Mouse (Mus musculus) layer of hippocampus, postnatal 36 days (tissue): ENCODE measurements at regions not wholly inside any gene's neighbourhood (a gene's known extent, or its start where the extent isn't known, plus 50 kb on each side); places are given as distances from the start of the nearest gene placed in this dataset.

ENCODE experiments used
- DNase-seq, 2 experiments: peaks; one replicate each; pipeline ENCODE4 v3.0.0; 2022

DNA sequence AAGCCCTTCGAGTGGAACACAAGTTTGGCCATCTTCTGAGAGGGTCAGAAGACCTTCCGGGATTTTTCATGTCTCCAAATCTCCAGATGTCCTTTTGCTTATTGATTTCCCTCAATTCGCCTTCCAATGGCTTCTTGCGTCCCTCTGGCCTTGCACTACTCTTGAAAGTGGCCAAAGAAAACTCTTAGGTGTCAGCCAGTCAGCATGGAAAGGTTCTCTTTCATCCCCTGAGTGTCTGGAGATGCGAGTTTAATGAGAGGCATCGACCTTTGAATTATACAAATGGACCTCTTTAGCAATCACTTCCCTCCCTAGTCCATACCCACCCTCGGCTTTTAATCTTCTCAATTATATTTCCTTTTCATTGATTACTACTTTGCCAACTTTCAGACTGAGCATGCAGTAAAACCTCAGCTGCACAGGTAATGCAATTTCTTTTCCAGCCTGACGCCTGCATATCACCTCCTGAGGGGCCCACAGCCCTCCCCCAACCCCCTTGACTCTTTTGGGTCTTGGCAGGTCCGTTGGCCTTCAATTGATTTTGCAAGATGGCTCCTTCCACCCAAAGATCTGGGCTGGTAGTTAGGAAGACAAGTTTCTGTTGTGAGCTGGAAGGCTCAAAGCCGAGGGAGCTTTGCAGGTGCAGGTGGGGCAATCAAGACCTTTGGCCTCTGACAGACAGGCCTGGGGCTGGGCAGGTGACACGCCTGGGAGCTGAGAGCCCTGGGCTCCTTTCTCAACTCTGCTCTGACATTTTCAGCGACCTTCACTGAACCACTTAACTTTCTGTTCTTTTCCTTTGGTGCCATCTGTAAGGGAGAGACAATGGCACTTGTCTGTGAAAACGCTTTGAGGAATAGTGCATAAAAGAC lies 461.8 kb downstream of the Ccdc171 start:
- DNase-seq: no peak

- no peak for DNase-seq
Measured at GRCm38 (mm10) chr4:83987846-83988245, 462.5 kb downstream of the Ccdc171 start.

GRCm38 (mm10) chr4:83988314-83988713 lies 463.0 kb downstream of the Ccdc171 start:
- DNase-seq: no peak

DNA sequence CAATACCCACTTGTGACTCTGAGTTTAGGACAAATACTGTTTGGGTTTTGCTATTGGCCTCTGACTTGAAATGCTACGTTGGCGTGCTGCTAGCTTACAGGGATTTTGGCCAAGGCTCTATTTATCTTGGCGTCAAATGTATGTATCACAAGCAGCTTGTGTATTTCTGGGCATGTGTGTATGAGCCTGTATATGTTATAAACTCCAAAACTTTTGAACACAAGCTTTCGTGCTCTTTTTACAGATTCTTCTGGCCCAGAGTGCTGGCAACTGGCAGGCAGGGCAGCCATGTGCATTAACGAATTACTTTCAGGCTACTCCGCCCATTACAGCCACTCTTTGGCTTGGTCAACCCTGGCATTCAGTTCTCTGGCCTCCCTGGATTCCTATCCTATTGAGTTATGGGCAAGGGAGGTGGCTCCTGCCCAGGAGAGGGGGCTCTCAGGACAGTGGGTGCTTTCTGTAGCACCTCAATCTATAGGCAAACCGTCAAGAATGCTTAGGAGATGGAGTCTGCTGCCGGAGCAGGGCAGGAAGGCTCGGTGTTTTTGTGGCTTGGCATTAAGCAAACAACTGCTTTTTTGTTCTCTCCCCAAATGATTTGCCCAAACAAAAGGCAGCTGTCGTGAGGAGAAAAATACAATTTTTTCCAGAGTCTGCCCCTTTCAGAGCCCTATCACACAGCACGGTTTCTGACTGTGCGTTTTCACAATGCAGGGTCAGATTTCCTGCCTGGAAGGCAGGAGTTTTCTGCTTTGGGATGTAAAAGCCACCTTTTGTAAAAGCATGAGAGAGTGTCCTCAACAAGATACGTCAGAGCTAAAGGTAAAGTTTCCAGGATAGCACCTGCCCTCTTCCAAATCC lies 465.0 kb downstream of the Ccdc171 start:
- no peak for DNase-seq

DNA sequence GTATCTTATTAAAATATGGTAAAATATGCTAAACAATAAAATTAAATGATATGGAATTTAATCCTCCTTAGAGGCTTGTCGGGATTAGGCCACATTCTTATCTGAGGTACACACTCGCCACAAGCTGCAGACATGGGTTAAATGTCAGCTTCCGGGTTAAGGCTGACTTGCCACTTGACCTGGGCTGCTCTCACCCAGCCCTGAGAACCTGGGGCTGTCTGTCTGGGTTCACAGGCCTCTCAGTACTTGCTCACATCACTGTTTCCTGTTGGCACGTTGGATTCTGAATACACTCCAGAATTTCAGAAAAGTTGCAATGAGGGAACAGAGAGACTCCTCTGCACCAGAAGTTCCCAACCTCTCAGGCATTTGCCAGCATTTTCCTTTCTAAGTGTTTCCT lies 465.9 kb downstream of the Ccdc171 start:
- no peak for DNase-seq

GRCm38 (mm10) chr4:83997079-83997478 lies 471.7 kb downstream of the Ccdc171 start:
- DNase-seq: no peak

DNA sequence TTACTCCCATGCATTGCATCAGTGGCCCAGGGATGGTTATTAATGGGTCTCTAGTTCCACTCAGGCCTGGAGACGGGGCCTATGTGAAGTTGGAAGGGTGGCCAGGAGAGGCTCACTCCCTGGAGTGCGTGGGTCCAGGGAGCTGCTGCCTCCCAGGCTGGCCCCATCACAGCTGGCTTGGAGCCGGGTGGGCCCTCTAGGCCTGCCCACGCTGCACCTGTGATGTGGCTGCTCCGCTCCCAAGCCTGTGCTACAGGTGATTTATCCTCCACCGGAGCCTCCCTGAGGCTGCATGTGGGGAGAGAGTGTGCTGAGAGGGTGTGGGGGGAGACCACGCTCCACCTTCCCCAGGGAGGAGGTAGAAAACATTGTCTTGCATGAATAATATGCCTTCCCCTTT lies 476.3 kb downstream of the Ccdc171 start:
- DNase-seq: no peak

DNA sequence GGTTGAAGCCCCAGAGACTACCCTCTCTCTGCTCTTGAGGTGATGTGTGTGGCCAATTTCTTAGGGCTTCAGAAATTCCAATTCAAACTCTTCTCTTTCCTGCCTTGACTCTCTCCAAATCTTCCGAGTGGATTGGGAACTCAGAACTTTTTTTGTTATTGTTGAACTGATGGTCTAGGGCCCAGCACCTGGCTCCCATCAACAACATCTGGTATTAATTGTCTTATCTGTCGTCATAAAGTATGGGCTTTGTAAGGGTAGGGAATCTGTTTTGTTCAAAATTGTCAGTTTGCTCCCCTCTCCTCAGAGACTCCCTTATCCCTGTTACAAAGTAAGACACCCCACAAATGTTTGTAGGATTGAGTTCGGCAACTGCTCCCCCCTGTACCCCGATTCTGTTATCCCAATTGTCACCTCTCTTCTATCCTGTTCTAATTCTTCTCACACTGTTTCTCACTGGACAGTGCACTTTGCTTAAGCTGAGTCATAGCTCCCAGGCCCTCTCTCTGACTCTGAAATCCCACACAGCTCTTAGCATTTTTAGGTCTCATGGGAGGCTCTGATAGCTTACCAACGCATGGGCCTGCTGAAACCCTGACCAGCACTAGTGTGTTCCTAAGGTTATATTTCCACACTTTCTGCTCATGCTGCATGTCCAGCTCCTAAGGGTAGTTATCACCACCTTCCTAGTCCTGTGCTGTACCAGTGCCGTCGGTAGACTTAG lies 478.9 kb downstream of the Ccdc171 start:
- DNase-seq: no peak

DNA sequence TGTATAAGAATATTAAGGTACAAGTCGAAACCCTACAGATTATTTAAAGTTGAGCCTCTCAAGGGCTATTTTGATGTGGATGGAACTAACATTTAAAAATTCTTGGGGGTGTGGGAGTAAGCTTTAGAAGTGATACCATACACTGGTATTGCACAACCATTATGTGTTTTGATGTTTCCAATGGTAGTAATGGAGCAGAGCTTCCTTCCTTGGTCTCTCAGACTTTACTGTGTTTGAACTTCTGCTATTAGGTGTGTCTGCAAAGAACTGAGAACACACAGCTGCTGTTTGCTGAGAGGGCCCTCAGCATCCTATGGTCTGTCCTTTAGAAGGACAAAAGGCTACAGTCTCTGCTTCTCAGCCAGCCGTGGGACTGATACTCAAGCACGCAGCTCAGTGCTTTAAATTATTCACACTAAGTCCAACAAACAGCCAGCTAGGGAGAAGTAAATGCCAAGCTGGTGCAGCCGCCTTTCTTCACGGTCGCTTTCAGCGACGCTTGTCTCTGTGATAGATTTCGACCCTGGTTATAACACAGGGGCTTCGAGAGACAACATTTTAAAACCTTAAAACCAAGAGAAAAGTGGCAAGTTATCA lies 479.5 kb downstream of the Ccdc171 start:
- no peak for DNase-seq

- DNase-seq: no peak
Measured at GRCm38 (mm10) chr4:84011941-84012340, 486.6 kb downstream of the Ccdc171 start.

- no peak for DNase-seq
Measured at GRCm38 (mm10) chr4:84015139-84015538, 489.8 kb downstream of the Ccdc171 start.

DNA sequence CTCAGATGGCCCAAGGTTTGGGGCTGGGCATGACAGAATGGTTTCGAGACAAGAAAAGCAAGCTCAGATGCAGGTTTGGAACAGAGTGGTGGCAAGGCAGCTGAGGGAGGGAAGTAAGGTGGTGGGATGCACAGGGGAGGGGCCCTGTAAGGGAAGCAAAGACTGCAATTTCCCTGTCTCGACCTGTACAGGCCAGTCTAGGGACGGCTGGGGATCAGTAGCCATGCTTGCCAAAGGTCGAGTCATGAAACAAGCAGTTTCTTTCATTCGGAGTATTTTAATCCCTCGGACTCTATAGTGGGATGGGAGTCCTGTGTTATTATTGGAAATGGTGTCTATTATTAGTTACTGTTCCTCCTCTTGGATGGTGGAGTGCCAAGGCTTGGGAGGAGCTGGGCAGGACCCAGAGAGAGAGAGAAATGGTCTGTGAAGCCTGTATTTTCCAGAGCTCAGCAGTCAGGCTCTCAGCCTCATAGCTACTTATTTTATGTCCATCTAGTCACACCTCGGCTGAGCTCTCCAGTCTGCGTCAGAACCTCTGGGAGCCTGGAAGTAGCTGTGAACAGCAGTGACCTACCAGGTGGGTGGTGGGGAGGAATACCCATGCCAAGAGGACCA lies 490.3 kb downstream of the Ccdc171 start:
- no peak for DNase-seq

- no peak for DNase-seq
Measured at GRCm38 (mm10) chr4:84018135-84018534, 492.8 kb downstream of the Ccdc171 start.

GRCm38 (mm10) chr4:84018774-84019173 lies 493.4 kb downstream of the Ccdc171 start:
- no peak for DNase-seq

DNA sequence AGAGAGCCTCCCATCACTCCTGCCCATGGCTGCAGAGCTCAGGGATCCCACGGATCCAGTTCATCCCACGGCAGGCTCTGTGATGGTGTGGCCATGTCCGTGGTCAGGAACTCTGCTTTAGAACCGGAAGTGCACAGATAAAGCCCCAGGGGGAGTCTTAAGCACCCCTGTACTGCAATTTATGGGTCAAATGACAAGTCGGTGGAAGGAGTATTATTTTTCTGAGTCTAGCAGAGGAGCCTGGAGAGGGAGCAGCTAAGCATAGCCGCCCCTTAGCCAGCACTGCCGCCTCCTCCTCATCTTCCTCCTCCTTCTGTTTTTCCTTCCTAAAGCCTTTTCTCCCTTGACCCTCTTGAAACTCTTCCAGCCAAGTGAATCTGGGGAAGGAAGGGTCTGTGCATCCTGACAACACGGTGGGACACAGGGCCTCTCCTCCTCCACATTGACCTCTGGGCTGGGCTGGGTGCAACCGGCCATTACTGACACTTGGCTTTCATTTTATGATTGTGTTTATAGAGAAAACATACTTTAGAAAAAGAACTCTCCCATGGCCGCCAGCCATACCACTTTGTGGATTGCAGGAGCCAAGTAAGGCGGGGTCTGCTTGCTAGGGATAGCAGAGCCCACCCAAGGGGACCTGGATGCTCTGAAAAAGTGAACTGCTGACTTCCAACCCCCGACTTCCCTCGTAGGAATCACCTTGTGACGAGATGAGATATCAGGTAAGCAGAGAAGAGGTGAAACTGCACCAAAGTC lies 494.3 kb downstream of the Ccdc171 start:
- no peak for DNase-seq

DNA sequence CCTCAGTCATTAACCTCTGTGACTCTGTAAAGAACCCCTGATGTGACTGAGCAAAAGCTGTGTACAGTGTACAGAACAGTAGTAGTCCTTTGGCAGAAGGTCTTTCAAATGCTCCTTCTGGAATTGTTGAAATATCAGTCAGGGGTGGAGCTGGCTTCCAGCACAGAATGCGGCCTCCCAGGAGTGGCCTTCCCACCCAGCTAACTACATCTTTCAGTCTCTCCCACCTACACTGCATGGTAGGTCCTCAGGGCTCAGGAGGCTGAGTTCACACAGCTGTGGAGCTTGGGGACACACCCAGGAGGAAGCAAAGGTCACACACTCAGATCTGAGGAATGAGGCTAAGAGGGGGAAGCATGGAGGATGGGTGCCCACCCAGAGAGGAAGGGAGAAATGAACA lies 495.3 kb downstream of the Ccdc171 start:
- DNase-seq: no peak

DNA sequence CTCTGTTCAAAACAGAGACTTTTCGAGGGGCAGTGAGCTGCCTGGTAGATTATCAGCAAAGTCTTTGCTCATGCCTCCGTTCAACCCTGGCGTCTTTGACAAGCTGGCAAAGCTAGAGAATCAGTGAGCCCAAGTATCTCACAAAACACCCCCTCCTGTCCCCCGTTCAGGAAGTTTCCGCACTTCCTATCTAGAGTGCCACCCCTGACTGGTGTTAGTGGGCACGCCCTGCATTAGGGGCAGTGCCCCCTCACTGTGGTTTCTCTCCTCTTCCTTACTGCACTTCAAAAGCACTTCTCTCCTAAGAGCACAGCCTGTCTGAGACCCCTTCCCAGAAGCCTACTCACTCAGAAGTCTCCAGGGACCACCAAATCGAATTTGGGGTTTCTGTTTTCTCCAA lies 497.0 kb downstream of the Ccdc171 start:
- DNase-seq: no peak

- no peak for DNase-seq
Measured at GRCm38 (mm10) chr4:84026144-84026543, 500.8 kb downstream of the Ccdc171 start.

DNA sequence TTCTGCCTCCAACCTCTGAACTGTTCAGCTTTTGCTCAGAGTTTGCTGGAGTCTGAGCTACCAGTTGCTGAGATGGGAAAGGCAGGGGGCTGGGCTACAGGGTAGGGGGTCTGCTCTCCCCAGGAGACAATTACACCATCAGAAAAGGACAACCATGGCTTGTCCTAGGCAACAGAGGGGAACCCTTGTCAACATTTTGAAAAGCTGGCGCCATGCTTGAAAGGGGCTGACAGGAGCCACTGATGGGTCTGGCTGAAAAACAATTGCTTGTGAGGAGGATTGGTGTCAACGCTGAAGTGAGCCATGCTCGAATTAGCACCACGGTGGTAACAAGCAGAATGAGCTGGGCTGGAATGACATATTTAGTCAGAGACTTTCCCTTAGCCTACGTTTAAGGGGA lies 502.8 kb downstream of the Ccdc171 start:
- no peak for DNase-seq

GRCm38 (mm10) chr4:84030916-84031315 lies 505.6 kb downstream of the Ccdc171 start:
- no peak for DNase-seq

GRCm38 (mm10) chr4:84032505-84032904 lies 507.2 kb downstream of the Ccdc171 start:
- DNase-seq: no peak
